Mouse (Mus musculus): ENCODE measurements around the gene Olfr520. TPM values are rescaled to one million over a fixed set of nuclear protein-coding genes. Genes with fewer than 3 reads are reported as not detected.
"Not testable (repeated sequence)": the region's sequence is repeated elsewhere in the genome, so short reads cannot be mapped to it uniquely, and the experiment has no call there.

Olfr520 gene
- polyA plus RNA-seq (2015; fragmentation: Nextera tagmentation; extraction: Ambion mirVana) = not detected in 2 replicates

- no peak for ATAC-seq (ENCODE audit: low read depth)
- Histone ChIP-seq H3K4me1 (replicated peaks) (no peaks in the 10 kb centered on the region), H3K9ac (no peak within 1 kb of the TSS), H3K9me3 (peaks cover 9% of the 10 kb centered on the region), H3K4me2 (no peak within 1 kb of the TSS), H3K36me3 (no peaks in the 10 kb centered on the region), H3K4me3 (no peak within 1 kb of the TSS), H3K27me3 (no peaks in the 10 kb centered on the region), H3K27ac (replicated peaks) (no peak within 1 kb of the TSS)
- 84% methylated on average over 2 of the region's 2 CpGs for WGBS
Observed at GRCm38 (mm10) chr7:99729973-99730372, at the start of gene Olfr520. TSS of gene Olfr520 (plus strand) at chr7:99730273.

GRCm38 (mm10) chr7:99680771-99681170, 49.3 kb upstream of the Olfr520 start:
- ATAC-seq (ENCODE audit: low read depth) = no peak
- Histone ChIP-seq H3K36me3 (no peaks in the 10 kb centered on the region), H3K27me3 (no peaks in the 10 kb centered on the region), H3K9ac (no peak overlapping the region), H3K9me3 (no peaks in the 10 kb centered on the region), H3K4me3 (no peak overlapping the region), H3K4me1 (replicated peaks) (no peaks in the 10 kb centered on the region), H3K4me2 (no peak overlapping the region), H3K27ac (replicated peaks) (no peak overlapping the region)
- 81% methylated on average over 5 of the region's 5 CpGs for WGBS

DNA sequence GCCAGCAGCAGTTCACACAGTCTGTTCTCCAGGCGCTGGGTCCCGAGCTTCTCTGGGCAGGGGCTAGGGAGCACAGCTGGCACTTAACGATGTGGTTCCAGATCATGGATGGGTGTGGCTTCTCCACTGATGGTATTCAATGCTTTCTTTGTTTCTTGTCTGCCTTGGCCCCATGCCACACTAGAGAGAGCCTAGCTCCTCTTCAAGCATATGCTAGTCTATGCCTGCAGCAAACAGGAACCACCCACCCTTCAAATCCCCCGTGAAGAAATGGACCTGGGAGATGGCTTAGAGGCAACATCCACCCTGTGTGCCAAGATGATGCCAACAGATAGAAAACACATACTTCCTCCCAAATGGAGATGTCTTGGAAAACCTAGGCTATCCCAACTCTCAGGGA, 46.0 kb upstream of the Olfr520 start:
- no peak for ATAC-seq (ENCODE audit: low read depth)
- no peak overlapping the region for H3K9ac ChIP-seq
- no peak overlapping the region for H3K27ac ChIP-seq (replicated peaks)
- H3K4me3 ChIP-seq = no peak overlapping the region
- no peaks in the 10 kb centered on the region for H3K27me3 ChIP-seq
- H3K9me3 ChIP-seq = no peaks in the 10 kb centered on the region
- no peaks in the 10 kb centered on the region for H3K4me1 ChIP-seq (replicated peaks)
- H3K36me3 ChIP-seq = no peaks in the 10 kb centered on the region
- no peak overlapping the region for H3K4me2 ChIP-seq
- WGBS = 56% methylated on average over 4 of the region's 4 CpGs

DNA sequence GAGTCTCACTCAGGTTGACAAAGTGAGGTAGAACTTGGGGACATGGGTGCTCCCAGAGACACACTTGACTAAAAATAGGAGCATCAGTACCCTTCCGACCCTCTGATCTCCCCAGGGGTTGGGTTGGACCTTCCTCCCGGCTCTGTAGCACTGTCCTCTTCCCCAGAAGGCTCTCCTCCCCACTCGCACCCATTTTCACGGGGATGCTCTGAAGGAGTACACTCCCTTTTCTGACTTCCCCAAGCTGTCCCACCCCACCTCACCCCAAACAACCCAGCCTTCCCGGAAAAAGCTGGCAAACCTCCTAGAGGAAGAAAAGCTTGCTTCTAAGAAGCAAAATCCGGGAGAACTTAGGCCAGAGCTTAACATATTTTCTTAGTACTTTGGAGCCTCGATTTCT, 39.3 kb upstream of the Olfr520 start:
- Histone ChIP-seq H3K4me2 (no peak overlapping the region), H3K4me3 (no peak overlapping the region), H3K9me3 (no peaks in the 10 kb centered on the region), H3K27me3 (no peaks in the 10 kb centered on the region), H3K36me3 (no peaks in the 10 kb centered on the region), H3K9ac (no peak overlapping the region), H3K27ac (replicated peaks) (no peak overlapping the region), H3K4me1 (replicated peaks) (no peaks in the 10 kb centered on the region; the same call in 1 of the 2 replicates)
- no peak for ATAC-seq (ENCODE audit: low read depth)
- 76% methylated on average over 7 of the region's 7 CpGs for WGBS

DNA sequence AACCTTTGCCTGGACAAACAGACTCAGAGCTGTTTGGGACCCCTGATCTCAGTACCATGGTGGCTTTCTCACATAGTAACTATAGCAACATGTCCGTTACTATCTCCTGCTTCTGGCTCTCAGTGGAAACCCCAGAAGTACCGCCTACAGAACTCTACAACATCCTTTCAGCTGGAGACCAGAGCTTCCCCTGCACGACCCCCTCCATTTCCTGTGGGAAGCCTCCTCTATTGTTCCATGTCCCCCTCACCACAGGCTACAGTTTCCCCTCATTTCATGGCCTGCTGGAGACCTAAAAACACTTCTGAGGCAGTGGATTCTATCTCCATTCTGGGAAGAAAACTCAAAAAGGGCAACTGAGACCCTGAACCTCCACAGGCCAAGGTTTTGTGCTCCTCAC, 37.7 kb upstream of the Olfr520 start:
- no peak for ATAC-seq (ENCODE audit: low read depth)
- Histone ChIP-seq H3K27ac (replicated peaks) (peak overlapping the region; percentile 38; the same call in 1 of the 2 replicates), H3K4me3 (no peak overlapping the region), H3K9ac (no peak overlapping the region), H3K27me3 (no peaks in the 10 kb centered on the region), H3K9me3 (no peaks in the 10 kb centered on the region), H3K4me2 (no peak overlapping the region), H3K36me3 (no peaks in the 10 kb centered on the region), H3K4me1 (replicated peaks) (no peaks in the 10 kb centered on the region; the same call in 1 of the 2 replicates)
- WGBS = 31% methylated on average over 3 of the region's 3 CpGs

DNA sequence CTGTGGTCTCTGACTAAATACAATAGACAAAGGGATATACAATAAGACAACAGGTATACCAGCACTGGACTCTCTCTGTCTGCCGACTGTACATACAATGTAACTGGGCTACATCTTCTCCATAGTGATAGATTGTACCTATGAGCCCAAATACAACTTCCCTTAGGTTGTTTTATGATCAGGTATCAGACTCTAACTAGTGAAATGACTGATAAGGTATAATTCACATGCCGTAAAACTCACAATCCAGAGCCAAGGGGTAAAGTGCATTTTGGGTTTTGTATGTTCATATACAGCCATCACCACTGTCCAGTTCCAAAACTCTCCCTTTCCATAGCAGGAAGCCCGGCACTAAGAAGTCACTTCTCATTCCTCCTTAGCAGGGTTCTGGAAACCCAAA, 36.7 kb upstream of the Olfr520 start:
- peaks cover under 1% of the 10 kb centered on the region; the same call in 1 of the 2 replicates for H3K4me1 ChIP-seq (replicated peaks)
- H3K9me3 ChIP-seq = no peaks in the 10 kb centered on the region
- H3K36me3 ChIP-seq = no peaks in the 10 kb centered on the region
- H3K27me3 ChIP-seq = no peaks in the 10 kb centered on the region
- no peak for ATAC-seq (ENCODE audit: low read depth)
- H3K4me2 ChIP-seq = no peak overlapping the region
- H3K27ac ChIP-seq (replicated peaks) = no peak overlapping the region
- no peak overlapping the region for H3K4me3 ChIP-seq
- no peak overlapping the region for H3K9ac ChIP-seq
- WGBS = 95% methylated on average over 3 of the region's 3 CpGs

- Histone ChIP-seq H3K4me2 (no peak overlapping the region), H3K9ac (no peak overlapping the region), H3K4me3 (no peak overlapping the region), H3K27ac (replicated peaks) (no peak overlapping the region), H3K27me3 (no peaks in the 10 kb centered on the region), H3K36me3 (no peaks in the 10 kb centered on the region), H3K4me1 (replicated peaks) (peaks cover 3% of the 10 kb centered on the region; the same call in 1 of the 2 replicates), H3K9me3 (no peaks in the 10 kb centered on the region)
- ATAC-seq (ENCODE audit: low read depth) = no peak
- 92% methylated on average over 3 of the region's 3 CpGs for WGBS
Observed at GRCm38 (mm10) chr7:99693976-99694375, 36.1 kb upstream of the Olfr520 start.

DNA sequence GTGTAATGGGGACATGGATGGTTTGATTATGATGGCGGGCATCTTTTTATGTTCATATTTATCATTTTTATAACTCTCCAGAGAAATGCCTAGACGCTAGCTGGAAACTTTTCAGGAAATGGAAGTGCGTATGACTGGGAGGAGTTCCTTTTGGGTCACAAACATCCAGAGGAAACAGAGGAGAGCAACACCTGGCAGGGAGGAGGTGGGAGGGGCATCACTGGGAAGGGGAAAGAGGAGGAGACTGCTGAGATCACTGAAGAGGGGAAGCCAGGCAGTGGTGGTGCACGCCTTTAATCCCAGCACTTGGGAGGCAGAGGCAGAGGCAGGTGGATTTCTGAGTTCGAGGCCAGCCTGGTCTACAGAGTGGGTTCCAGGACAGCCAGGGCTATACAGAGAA, 35.6 kb upstream of the Olfr520 start:
- ATAC-seq (ENCODE audit: low read depth) = not testable (repeated sequence)

GRCm38 (mm10) chr7:99695471-99696057, 34.5 kb upstream of the Olfr520 start:
- Histone ChIP-seq H3K9me3 (no peaks in the 10 kb centered on the region), H3K4me1 (replicated peaks) (peaks cover 3% of the 10 kb centered on the region; the same call in 1 of the 2 replicates), H3K27ac (replicated peaks) (no peak overlapping the region), H3K9ac (no peak overlapping the region), H3K4me3 (no peak overlapping the region), H3K4me2 (no peak overlapping the region), H3K36me3 (no peaks in the 10 kb centered on the region), H3K27me3 (no peaks in the 10 kb centered on the region)
- whole genome bisulfite sequencing = 91% methylated on average over 8 of the region's 8 CpGs
- ATAC-seq (ENCODE audit: low read depth) = no peak

More for the DNA sequence above, 35.6 kb upstream of the Olfr520 start:
- not testable (repeated sequence) for H3K4me2 ChIP-seq; H3K36me3 ChIP-seq; H3K27ac ChIP-seq (replicated peaks); H3K9me3 ChIP-seq; H3K27me3 ChIP-seq; H3K4me1 ChIP-seq (replicated peaks); H3K4me3 ChIP-seq; H3K9ac ChIP-seq
- 69% methylated on average over 4 of the region's 5 CpGs for WGBS

- no peak overlapping the region for H3K4me3 ChIP-seq
- no peak overlapping the region for H3K9ac ChIP-seq
- ATAC-seq (ENCODE audit: low read depth) = no peak
- H3K27me3 ChIP-seq = no peaks in the 10 kb centered on the region
- H3K36me3 ChIP-seq = no peaks in the 10 kb centered on the region
- no peak overlapping the region for H3K4me2 ChIP-seq
- H3K27ac ChIP-seq (replicated peaks) = peak overlapping the region; percentile 28; the same call in 1 of the 2 replicates
- no peaks in the 10 kb centered on the region for H3K9me3 ChIP-seq
- H3K4me1 ChIP-seq (replicated peaks) = peaks cover 3% of the 10 kb centered on the region; the same call in 1 of the 2 replicates
- WGBS = 82% methylated on average over 3 of the region's 3 CpGs
Observed at GRCm38 (mm10) chr7:99698576-99698975, 31.5 kb upstream of the Olfr520 start.

GRCm38 (mm10) chr7:99699106-99699505, 31.0 kb upstream of the Olfr520 start:
- Histone ChIP-seq H3K4me2 (no peak overlapping the region), H3K27ac (replicated peaks) (0 out of 2 replicates have a peak overlapping the region, but pooled peaks have one; percentile 28), H3K9me3 (no peaks in the 10 kb centered on the region), H3K4me3 (no peak overlapping the region), H3K36me3 (no peaks in the 10 kb centered on the region), H3K27me3 (no peaks in the 10 kb centered on the region), H3K4me1 (replicated peaks) (peaks cover 3% of the 10 kb centered on the region; the same call in 1 of the 2 replicates), H3K9ac (no peak overlapping the region)
- ATAC-seq (ENCODE audit: low read depth) = no peak
- WGBS = 29% methylated on average over 3 of the region's 3 CpGs

GRCm38 (mm10) chr7:99699709-99700151, 30.3 kb upstream of the Olfr520 start:
- H3K27me3 ChIP-seq = no peaks in the 10 kb centered on the region
- peaks cover 3% of the 10 kb centered on the region; the same call in 1 of the 2 replicates for H3K4me1 ChIP-seq (replicated peaks)
- H3K36me3 ChIP-seq = no peaks in the 10 kb centered on the region
- no peak for ATAC-seq (ENCODE audit: low read depth)
- 75% methylated on average over 3 of the region's 3 CpGs for WGBS
- peak overlapping the region; percentile 68; the same call in 1 of the 2 replicates for H3K27ac ChIP-seq (replicated peaks)
- no peak overlapping the region for H3K4me2 ChIP-seq
- no peak overlapping the region for H3K4me3 ChIP-seq
- no peak overlapping the region for H3K9ac ChIP-seq
- no peaks in the 10 kb centered on the region for H3K9me3 ChIP-seq

- 86% methylated on average over 4 of the region's 4 CpGs for WGBS
- Histone ChIP-seq H3K9ac (no peak overlapping the region), H3K27ac (replicated peaks) (no peak overlapping the region), H3K9me3 (no peaks in the 10 kb centered on the region), H3K27me3 (no peaks in the 10 kb centered on the region), H3K4me1 (replicated peaks) (peaks cover 3% of the 10 kb centered on the region; the same call in 1 of the 2 replicates), H3K4me3 (no peak overlapping the region), H3K36me3 (no peaks in the 10 kb centered on the region), H3K4me2 (no peak overlapping the region)
- ATAC-seq (ENCODE audit: low read depth) = no peak
Observed at GRCm38 (mm10) chr7:99700641-99701040, 29.4 kb upstream of the Olfr520 start.
